Mouse (Mus musculus): ENCODE results near the gene Gpank1. TPM values are rescaled to one million over a fixed set of nuclear protein-coding genes. Genes with fewer than 3 reads are reported as not detected.
A peak's percentile ranks its signal among the peaks of the same experiment; 100 is the strongest.

The Gpank1 gene
- polyA plus RNA-seq, 1 experiment = 25.3 TPM

GRCm38 (mm10) chr17:35090166-35090932 is 30.9 kb upstream of the Gpank1 start:
- H3K4me3 ChIP-seq (ENCODE audit: low read depth, low read length) = peak overlapping the region; percentile 30
- peaks cover 35% of the 10 kb centered on the region for H3K36me3 ChIP-seq (ENCODE audit: control insufficient read depth, insufficient read depth, low read length)
- WGBS = 56% methylated on average over 8 of the region's 8 CpGs
- TF ChIP-seq CTCF (IDR thresholded peaks at IDR 0.05; ENCODE audit: extremely low read depth, insufficient read length, insufficient replicate concordance, low read depth, low read length) (no peak), POLR2A (IDR thresholded peaks at IDR 0.05; ENCODE audit: low read depth, low read length) (no peak)
- peak overlapping the region; percentile 93; the same call in 1 of the 2 replicates for H3K27ac ChIP-seq (ENCODE audit: insufficient read depth, low read depth, low read length)
- H3K27me3 ChIP-seq (ENCODE audit: control insufficient read depth, insufficient read depth, low read length) = no peaks in the 10 kb centered on the region
- no peaks in the 10 kb centered on the region for H3K4me1 ChIP-seq (ENCODE audit: control insufficient read depth, insufficient read depth, insufficient read length, low read length)

DNA sequence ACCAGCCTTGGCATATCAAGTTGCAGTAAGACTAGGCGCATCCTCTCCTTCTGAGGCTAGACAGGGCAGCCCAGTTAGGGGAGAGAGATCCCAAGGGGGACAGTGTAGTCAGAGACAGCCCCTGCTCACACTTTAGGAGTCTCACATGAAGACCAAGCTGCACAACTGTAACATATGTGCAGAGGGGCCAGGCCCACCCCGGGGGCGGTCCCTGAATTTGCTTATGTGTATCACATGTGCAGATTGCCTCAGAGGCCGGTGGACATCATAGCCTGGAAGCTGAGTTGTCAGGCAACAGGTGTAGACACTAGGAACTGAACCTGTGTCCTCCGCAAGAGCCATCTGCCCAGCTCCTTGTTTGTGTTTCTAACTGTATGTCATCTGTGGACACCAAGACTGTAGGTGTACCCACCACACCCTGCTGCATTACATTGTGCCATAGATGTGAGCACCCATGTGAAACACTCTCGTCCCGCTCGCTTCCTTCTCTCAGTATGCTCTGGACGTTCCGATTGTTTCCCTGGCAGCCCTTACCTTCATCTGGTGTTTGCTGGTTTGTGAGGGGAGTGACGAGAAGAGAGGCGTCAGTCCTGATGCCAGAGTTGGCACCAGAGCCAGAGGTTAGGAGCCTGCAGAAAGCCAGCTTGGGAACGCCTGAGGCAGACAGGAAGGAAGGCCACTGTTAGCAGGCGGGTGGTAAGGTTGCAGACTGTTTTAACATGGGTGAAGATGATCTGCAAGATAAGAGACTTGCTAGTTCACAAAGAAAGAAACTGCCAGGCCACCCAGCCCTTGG is 28.7 kb upstream of the Gpank1 start:
- Histone ChIP-seq H3K36me3 (ENCODE audit: control insufficient read depth, insufficient read depth, low read length) (peaks cover 50% of the 10 kb centered on the region), H3K27me3 (ENCODE audit: control insufficient read depth, insufficient read depth, low read length) (no peaks in the 10 kb centered on the region), H3K4me3 (ENCODE audit: low read depth, low read length) (no peak overlapping the region), H3K27ac (ENCODE audit: insufficient read depth, low read depth, low read length) (no peak overlapping the region), H3K4me1 (ENCODE audit: control insufficient read depth, insufficient read depth, insufficient read length, low read length) (no peaks in the 10 kb centered on the region)
- TF ChIP-seq CTCF (IDR thresholded peaks at IDR 0.05; ENCODE audit: extremely low read depth, insufficient read length, insufficient replicate concordance, low read depth, low read length) (no peak), POLR2A (IDR thresholded peaks at IDR 0.05; ENCODE audit: low read depth, low read length) (no peak)
- 92% methylated on average over 14 of the region's 14 CpGs for WGBS

- TF ChIP-seq POLR2A (IDR thresholded peaks at IDR 0.05; ENCODE audit: low read depth, low read length) (no peak), CTCF (IDR thresholded peaks at IDR 0.05; ENCODE audit: extremely low read depth, insufficient read length, insufficient replicate concordance, low read depth, low read length) (no peak)
- no peaks in the 10 kb centered on the region for H3K27me3 ChIP-seq (ENCODE audit: control insufficient read depth, insufficient read depth, low read length)
- H3K36me3 ChIP-seq (ENCODE audit: control insufficient read depth, insufficient read depth, low read length) = peaks cover 63% of the 10 kb centered on the region
- no peak overlapping the region for H3K4me3 ChIP-seq (ENCODE audit: low read depth, low read length)
- H3K4me1 ChIP-seq (ENCODE audit: control insufficient read depth, insufficient read depth, insufficient read length, low read length) = peaks cover 3% of the 10 kb centered on the region
- H3K27ac ChIP-seq (ENCODE audit: insufficient read depth, low read depth, low read length) = no peak overlapping the region
- WGBS = 83% methylated on average over 15 of the region's 15 CpGs
These were observed 26.5 kb upstream of the Gpank1 start for GRCm38 (mm10) chr17:35094475-35095365.

DNA sequence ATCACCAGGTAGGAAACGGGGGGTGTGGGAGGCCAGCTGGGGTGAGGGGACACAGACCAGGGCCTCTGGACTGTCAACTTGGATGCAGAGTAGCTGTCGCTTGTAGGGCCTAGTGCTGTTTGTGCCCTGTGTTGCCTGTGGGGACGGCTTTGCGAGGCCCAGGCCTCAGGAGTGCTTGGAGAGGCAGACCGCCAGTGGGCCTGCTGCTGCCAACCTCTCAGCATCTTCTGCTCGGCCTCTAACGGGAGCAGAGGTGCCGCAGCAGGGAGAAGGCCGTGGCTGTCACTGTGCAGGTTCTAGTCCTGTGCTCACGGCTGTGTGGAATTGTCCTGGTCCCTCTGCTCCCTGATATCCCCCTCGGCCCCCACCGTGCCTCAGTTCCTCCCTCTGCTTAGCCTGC is 24.7 kb upstream of the Gpank1 start:
- H3K4me3 ChIP-seq (ENCODE audit: low read depth, low read length) = no peak overlapping the region
- no peak overlapping the region for H3K27ac ChIP-seq (ENCODE audit: insufficient read depth, low read depth, low read length)
- H3K36me3 ChIP-seq (ENCODE audit: control insufficient read depth, insufficient read depth, low read length) = peaks cover 70% of the 10 kb centered on the region
- H3K4me1 ChIP-seq (ENCODE audit: control insufficient read depth, insufficient read depth, insufficient read length, low read length) = peaks cover 14% of the 10 kb centered on the region
- no peak for TF ChIP-seq POLR2A (IDR thresholded peaks at IDR 0.05; ENCODE audit: low read depth, low read length)
- H3K27me3 ChIP-seq (ENCODE audit: control insufficient read depth, insufficient read depth, low read length) = no peaks in the 10 kb centered on the region
- WGBS = 92% methylated on average over 12 of the region's 12 CpGs

DNA sequence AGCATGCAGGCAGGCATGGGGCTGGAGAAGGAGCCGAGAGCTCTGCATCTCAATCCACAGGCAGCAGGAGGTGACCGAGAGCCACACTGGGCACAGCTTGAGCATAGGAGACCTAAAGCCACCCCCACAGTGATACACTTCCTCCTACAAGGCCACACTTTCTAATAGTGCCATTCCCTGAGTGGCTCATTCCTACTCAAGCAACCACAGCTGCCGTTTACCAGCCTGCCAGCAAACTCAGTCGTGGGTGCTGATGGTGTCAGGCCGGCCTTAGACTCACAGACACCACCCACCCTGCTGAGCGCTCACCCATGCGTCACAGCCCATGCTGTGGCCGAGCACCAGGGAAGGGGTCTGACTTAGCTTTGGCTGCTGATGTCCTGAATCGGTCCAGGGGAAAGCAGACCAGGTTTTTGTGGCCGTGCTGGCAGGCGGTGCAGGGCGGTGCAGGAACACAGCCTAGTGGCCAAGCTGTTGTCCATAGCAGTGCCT is 24.0 kb upstream of the Gpank1 start:
- TF ChIP-seq POLR2A (IDR thresholded peaks at IDR 0.05; ENCODE audit: low read depth, low read length) (no peak), CTCF (IDR thresholded peaks at IDR 0.05; ENCODE audit: extremely low read depth, insufficient read length, insufficient replicate concordance, low read depth, low read length) (no peak)
- Histone ChIP-seq H3K4me1 (ENCODE audit: control insufficient read depth, insufficient read depth, insufficient read length, low read length) (peaks cover 14% of the 10 kb centered on the region), H3K27me3 (ENCODE audit: control insufficient read depth, insufficient read depth, low read length) (no peaks in the 10 kb centered on the region), H3K36me3 (ENCODE audit: control insufficient read depth, insufficient read depth, low read length) (peaks cover 73% of the 10 kb centered on the region), H3K4me3 (ENCODE audit: low read depth, low read length) (no peak overlapping the region), H3K27ac (ENCODE audit: insufficient read depth, low read depth, low read length) (no peak overlapping the region)
- 92% methylated on average over 12 of the region's 12 CpGs for WGBS

DNA sequence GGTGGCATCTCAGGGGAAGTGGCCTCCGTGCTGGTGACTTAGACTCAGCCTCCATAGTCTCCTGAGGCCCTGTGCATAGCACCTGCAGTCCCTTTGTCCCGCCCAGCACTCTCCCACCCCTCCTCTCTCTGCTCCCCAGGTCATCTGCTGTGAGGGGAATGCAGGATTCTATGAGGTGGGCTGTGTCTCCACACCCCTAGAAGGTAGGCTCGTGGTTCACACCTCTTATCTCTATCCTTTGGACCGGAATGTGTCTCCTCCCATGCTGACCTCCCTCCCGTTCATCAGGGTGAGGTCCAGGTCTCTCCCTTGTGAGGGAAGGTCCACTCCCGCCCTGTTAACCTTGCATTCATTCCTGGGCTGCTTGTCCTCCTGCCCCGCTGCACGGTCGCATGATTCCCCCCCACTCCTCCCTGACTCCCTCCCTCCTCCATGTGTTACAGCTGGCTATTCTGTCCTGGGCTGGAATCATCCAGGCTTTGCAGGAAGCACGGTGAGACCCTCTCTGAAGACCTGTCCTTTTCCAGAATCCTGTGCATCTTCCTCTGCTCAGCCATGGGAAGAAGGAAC is 21.0 kb upstream of the Gpank1 start:
- Histone ChIP-seq H3K4me3 (ENCODE audit: low read depth, low read length) (no peak overlapping the region), H3K27ac (ENCODE audit: insufficient read depth, low read depth, low read length) (no peak overlapping the region), H3K4me1 (ENCODE audit: control insufficient read depth, insufficient read depth, insufficient read length, low read length) (peaks cover 24% of the 10 kb centered on the region), H3K36me3 (ENCODE audit: control insufficient read depth, insufficient read depth, low read length) (peaks cover 60% of the 10 kb centered on the region), H3K27me3 (ENCODE audit: control insufficient read depth, insufficient read depth, low read length) (no peaks in the 10 kb centered on the region)
- 51% methylated on average over 10 of the region's 10 CpGs for WGBS
- TF ChIP-seq CTCF (IDR thresholded peaks at IDR 0.05; ENCODE audit: extremely low read depth, insufficient read length, insufficient replicate concordance, low read depth, low read length) (no peak), POLR2A (IDR thresholded peaks at IDR 0.05; ENCODE audit: low read depth, low read length) (no peak)
